Mouse (Mus musculus) intestine, embryonic 14.5 days (tissue): ENCODE results near the gene Cfap157. TPM values are rescaled to one million over a fixed set of nuclear protein-coding genes. Genes with fewer than 3 reads are reported as not detected.

Experiments used
- ATAC-seq: fragments of 200-750 bp; cut with Nextera tagmentation; replicated peaks from 2 replicates; pipeline ENCODE4 v1.8.0; 2017; ENCODE audit warnings: low read depth, moderate number of reproducible peaks, moderate TSS enrichment, moderate library complexity; ENCODE audit not compliant: low FRiP score, low TSS enrichment
- DNase-seq: peaks from one replicate; pipeline ENCODE4 v3.0.0-alpha.2; 2018; ENCODE audit warnings: low spot score
- H3K27ac ChIP-seq: fragments of 300-500 bp; sonication (generic); 2 replicates; pipeline ENCODE4 v1.5.1; 2014; ENCODE audit warnings: low read depth, mild to moderate bottlenecking, control low read depth
- H3K27me3 ChIP-seq: fragments of 300-500 bp; sonication (generic); replicated peaks from 2 replicates; pipeline ENCODE4 v1.6.1; 2014; ENCODE audit warnings: low read length, control low read depth; ENCODE audit not compliant: control insufficient read depth, insufficient read depth
- H3K36me3 ChIP-seq: fragments of 300-500 bp; sonication (generic); 2 replicates; pipeline ENCODE4 v1.6.1; 2014; ENCODE audit warnings: low read length, control low read depth; ENCODE audit not compliant: control insufficient read depth, insufficient read depth
- H3K4me1 ChIP-seq: fragments of 300-500 bp; sonication (generic); replicated peaks from 2 replicates; pipeline ENCODE4 v1.6.1; 2014; ENCODE audit warnings: low read length, control low read depth, mixed read lengths; ENCODE audit not compliant: control insufficient read depth, insufficient read depth
- H3K4me2 ChIP-seq: fragments of 300-500 bp; sonication (generic); 2 replicates; pipeline ENCODE4 v1.6.1; 2014; ENCODE audit warnings: low read length
- H3K4me3 ChIP-seq: fragments of 300-500 bp; sonication (generic); 2 replicates; pipeline ENCODE4 v1.5.1; 2014; ENCODE audit warnings: low read depth, low read length, control low read depth, mixed read lengths
- H3K9ac ChIP-seq: fragments of 300-500 bp; sonication (generic); 2 replicates; pipeline ENCODE4 v1.6.1; 2014; ENCODE audit warnings: mild to moderate bottlenecking, low read length
- H3K9me3 ChIP-seq: fragments of 300-500 bp; sonication (generic); 2 replicates; pipeline ENCODE4 v1.6.1; 2016; ENCODE audit warnings: low read length, control low read depth; ENCODE audit not compliant: control insufficient read depth
- WGBS: fragments of 180-500 bp; shearing (Covaris S2); extraction: QIAGEN DNeasy Blood & Tissue Kit; methylation state at CpG from one replicate; pipeline ENCODE4 v1.1.7; 2014; 5-methylcytosine and 5-hydroxymethylcytosine counted together
- polyA plus RNA-seq: library from polyadenylated mRNA; unstranded; fragments of >200 nt; fragmentation: Nextera tagmentation; extraction: Ambion mirVana; gene quantifications from 2 replicates; pipeline ENCODE4 v1.2.1, GENCODE M21; 2014

Cfap157 gene
- polyA plus RNA-seq, 1 experiment from 2014 or later: 0.31 TPM

DNA sequence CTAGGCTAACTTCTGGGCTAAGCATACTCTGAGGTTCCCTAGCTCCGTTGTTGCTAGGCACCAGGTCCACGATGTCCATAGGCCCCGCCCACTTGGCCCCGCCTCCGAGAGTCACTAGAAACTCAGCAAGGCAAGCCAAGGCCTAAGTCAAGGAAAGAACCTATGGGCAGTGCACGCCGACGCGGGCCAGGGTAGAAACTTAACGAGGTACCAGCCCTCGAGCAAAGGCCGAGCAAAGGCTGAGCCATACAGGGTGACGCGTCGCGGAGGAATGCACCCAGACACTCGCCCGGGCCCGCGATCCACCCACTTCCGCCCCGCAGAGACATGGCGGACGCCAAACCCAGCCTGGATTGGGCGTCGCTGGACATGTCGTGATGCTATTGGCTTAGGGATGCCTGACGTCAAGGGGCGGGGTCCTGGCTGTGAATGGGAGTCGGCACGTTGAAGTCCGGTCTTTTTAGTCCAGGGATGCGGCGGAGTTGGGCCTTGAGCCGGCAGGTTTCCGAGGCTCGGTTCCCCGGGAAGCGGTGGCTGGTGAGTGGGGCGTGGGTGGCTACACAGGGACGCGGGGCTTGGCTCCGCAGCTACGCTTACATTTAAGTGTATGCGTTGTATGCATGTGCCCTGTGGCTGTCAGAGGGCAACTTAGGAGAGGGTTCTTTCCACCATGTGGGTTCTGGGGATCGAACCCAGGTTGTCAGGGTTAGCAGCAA is 8.7 kb downstream of the Cfap157 start, which contains the start of the genes Ttc16 and Ptrh1:
Gene Ttc16 (minus strand): TSS at position 275 of the 716 bp plus-strand sequence.
Gene Ptrh1 (plus strand): TSS at position 428 of the 716 bp plus-strand sequence.
- Histone ChIP-seq H3K9ac (peak within 1 kb of the TSS; percentile 42), H3K9me3 (no peaks in the 10 kb centered on the region), H3K27me3 (no peaks in the 10 kb centered on the region), H3K4me2 (peak within 1 kb of the TSS; percentile 82), H3K4me3 (peak within 1 kb of the TSS; percentile 63), H3K4me1 (peaks cover 11% of the 10 kb centered on the region), H3K36me3 (no peaks in the 10 kb centered on the region), H3K27ac (peak within 1 kb of the TSS; percentile 62)
- peak; percentile 98 for ATAC-seq
- peak; percentile 98 for DNase-seq
- under 1% methylated on average over 46 of the region's 46 CpGs for WGBS

DNA sequence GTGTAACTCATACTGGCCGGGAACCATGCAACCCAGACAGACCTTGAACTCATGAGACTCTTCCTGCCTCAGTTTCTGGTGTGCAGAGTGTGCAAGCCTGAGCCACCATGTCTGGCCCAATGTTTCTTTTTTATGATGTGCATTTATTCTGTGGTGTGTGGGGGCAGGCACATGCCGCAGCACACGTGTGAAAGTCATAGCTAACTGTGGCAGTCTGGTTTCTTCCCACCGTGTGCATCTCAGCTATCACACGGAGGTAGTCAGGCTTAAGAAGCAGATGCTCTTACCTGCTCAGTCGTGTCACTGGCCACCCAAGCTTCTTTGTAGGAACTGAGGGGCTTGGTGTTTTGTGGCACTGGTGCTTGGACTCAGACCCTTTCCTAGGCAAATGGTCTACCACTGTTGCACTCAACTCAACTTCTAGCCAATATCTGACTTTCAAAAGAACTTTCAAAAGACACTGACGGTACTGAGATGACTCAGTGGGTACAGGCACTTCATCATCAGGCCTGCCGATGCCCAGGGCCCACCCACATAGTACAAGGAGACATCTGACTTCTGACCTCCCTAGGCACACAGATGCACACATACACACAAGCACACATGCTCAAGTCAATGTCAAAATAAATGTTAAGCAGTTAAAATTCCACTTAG is 11.5 kb downstream of the Cfap157 start:
- Histone ChIP-seq H3K9ac (no peak overlapping the region), H3K4me1 (peaks cover 11% of the 10 kb centered on the region), H3K27ac (no peak overlapping the region), H3K4me2 (no peak overlapping the region), H3K4me3 (no peak overlapping the region), H3K27me3 (no peaks in the 10 kb centered on the region), H3K9me3 (no peaks in the 10 kb centered on the region), H3K36me3 (no peaks in the 10 kb centered on the region)
- ATAC-seq (no peak), DNase-seq (no peak)
- WGBS: 80% methylated on average over 8 of the region's 8 CpGs

DNA sequence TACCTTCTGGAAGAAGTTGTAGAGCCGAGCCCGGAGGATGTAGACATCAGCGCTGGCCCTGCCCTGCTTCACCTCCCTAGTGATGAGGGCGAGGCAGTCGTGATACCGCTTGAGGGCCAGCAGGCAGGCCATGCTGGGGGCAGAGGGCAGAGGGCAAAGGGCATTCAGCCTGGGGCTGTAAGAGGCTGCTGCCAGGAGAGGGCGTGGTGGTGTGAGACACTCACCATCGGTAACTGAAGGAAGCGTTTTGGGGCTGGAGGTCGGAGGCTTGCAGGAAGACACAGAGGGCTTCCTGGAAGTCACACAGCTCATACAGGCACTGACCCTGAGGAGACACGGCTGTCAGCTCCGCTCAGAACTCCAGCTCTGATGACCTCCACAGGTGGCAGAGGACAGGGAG is 12.3 kb downstream of the Cfap157 start:
- no peak for DNase-seq
- Histone ChIP-seq H3K27ac (no peak overlapping the region), H3K4me3 (no peak overlapping the region), H3K4me1 (peaks cover 11% of the 10 kb centered on the region), H3K9me3 (no peaks in the 10 kb centered on the region), H3K4me2 (no peak overlapping the region), H3K36me3 (no peaks in the 10 kb centered on the region), H3K27me3 (no peaks in the 10 kb centered on the region), H3K9ac (no peak overlapping the region)
- ATAC-seq: no peak
- 23% methylated on average over 12 of the region's 12 CpGs for WGBS

DNA sequence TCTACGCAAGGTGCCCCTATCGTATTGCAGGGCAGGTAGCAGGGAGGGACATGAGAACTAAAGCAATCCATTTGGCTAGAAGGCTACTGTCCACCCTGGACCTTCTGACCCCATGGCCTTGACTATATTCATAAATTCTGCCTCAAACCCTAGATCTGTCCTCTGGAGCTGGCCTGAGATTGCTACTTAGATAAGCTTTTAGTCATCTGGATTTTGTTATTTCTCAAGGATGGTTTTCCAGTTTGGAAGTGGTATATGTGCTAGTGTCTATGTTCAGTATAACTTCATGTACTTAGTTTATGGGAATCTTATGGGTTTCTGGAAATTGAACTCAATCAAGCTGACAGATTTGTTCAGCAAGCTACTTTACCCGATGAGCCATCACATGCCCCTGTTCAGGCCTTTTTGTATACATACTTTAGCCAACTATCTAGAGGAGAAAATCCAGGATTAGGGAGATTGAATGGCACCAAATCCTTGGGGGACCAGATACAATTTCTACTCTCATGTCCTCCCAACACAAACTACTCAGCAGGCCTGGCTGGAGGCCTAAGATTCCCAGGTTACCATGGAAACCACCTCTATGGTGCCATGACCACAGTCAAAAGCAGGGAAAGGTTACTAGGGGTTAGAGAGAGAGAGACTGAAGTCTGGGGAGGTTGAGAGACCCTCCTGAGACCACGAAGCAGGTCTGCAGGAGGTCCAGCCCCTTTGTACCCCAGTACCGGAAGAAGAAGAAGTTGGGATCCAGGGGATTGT is 14.7 kb downstream of the Cfap157 start:
- no peak overlapping the region for H3K9ac ChIP-seq
- ATAC-seq (no peak), DNase-seq (no peak)
- no peaks in the 10 kb centered on the region for H3K27me3 ChIP-seq
- H3K4me2 ChIP-seq: no peak overlapping the region
- no peak overlapping the region for H3K27ac ChIP-seq
- H3K4me3 ChIP-seq: no peak overlapping the region
- no peaks in the 10 kb centered on the region for H3K36me3 ChIP-seq
- no peaks in the 10 kb centered on the region for H3K4me1 ChIP-seq
- H3K9me3 ChIP-seq: no peaks in the 10 kb centered on the region
- WGBS: 75% methylated on average over 5 of the region's 5 CpGs

DNA sequence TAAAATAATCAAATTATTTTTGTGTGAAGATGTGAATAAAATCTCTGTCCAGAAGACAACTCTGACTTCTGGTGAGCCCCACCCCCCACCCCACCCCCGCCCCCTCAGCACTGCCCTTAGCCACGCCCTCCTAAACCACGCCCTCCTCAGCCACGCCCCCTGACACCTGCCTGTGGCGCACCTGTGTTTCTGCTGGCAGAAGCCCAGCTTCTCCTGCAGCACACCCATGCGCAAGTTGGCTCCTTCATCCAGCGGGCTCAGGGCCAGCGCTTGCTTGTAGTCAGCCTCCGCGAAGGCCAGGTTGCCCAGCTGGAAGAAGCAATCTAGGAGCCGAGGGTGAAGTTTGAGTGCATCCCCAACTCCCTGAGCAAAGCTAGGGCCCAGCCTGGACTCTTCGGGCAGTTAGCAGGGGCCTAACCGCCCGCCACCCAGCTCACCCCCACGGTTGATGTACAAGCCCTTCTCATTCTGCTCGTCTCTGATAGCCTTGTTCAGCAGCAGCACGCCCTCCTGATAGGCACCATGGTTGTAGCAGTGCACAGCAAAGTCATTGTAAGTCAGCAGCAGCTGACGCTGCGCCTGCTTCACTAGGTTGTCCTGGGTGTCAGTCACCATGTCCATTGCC is 15.5 kb downstream of the Cfap157 start:
- no peaks in the 10 kb centered on the region for H3K27me3 ChIP-seq
- no peaks in the 10 kb centered on the region for H3K4me1 ChIP-seq
- H3K36me3 ChIP-seq: no peaks in the 10 kb centered on the region
- H3K4me3 ChIP-seq: no peak overlapping the region
- no peaks in the 10 kb centered on the region for H3K9me3 ChIP-seq
- no peak overlapping the region for H3K4me2 ChIP-seq
- DNase-seq (peak; percentile 79), ATAC-seq (no peak)
- no peak overlapping the region for H3K9ac ChIP-seq
- H3K27ac ChIP-seq: no peak overlapping the region
- WGBS: 50% methylated on average over 19 of the region's 19 CpGs

DNA sequence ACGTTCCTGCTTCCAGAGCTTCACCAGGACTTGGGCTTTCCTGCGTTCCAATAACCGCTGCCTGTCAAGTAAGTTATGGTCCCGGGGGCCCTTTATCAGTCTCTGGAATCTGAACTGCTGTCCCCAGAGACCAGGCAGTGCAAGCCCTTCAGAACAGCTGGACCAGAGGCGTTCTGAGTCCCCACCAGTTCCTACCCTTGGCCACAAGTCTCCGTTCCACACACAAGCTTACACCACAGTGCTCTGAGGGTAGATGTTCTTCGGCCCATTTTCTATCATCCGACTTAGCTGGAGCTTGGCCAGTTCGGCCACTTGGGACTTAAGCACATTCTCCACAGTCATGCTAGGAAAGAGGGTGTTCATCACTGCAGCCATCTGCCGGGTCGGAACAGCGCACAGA is 17.0 kb downstream of the Cfap157 start:
- Histone ChIP-seq H3K27ac (no peak overlapping the region), H3K9me3 (no peaks in the 10 kb centered on the region), H3K9ac (no peak overlapping the region), H3K27me3 (no peaks in the 10 kb centered on the region), H3K4me2 (no peak overlapping the region), H3K4me1 (no peaks in the 10 kb centered on the region), H3K4me3 (no peak overlapping the region), H3K36me3 (peaks cover 3% of the 10 kb centered on the region)
- no peak for ATAC-seq
- no peak for DNase-seq
- 68% methylated on average over 12 of the region's 12 CpGs for WGBS

DNA sequence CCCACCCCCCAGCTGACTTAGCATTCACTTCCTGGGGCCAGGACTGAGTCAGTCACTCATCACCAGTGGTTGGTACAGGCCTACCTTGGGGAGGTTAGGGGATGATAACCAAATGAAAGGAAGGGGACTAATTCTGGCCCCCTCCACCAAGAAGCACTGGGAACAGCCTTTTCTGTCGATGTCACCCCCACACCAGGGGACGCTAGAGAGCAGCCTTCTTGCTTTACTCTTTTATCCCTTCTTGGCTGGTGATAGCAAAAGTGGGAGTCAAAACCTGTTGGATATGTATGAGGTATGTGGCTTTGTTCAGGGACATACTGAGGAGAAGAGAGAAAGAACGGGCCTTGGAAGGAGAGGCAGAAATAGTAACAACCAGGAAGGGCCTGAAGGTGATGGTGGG is 20.9 kb downstream of the Cfap157 start:
- Histone ChIP-seq H3K27ac (no peak overlapping the region), H3K27me3 (no peaks in the 10 kb centered on the region)

DNA sequence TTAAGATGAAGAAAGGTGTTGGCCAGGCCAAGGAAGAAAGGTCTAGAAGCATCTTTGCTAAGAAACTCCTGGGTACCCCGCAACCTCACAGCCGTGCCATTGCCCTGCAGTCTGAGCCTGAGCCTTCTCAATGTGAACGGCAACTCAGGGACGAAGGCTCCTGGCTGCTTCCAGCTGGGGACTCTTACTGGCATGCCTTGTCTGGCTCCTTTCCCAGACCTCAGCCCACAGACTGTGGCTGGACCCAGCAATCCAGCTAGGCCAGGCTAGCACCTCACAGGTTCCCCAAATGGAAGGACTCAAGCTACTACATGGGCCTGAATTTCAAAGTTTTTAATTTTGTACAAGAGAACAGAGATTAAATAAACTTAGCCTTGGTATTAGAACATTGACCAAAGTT is 22.4 kb downstream of the Cfap157 start:
- no peak overlapping the region for H3K4me2 ChIP-seq
- H3K9me3 ChIP-seq: no peaks in the 10 kb centered on the region
- H3K4me3 ChIP-seq: no peak overlapping the region
- H3K27me3 ChIP-seq: no peaks in the 10 kb centered on the region
- H3K4me1 ChIP-seq: peaks cover 4% of the 10 kb centered on the region
- no peak overlapping the region for H3K27ac ChIP-seq
- H3K9ac ChIP-seq: no peak overlapping the region
- peaks cover 30% of the 10 kb centered on the region for H3K36me3 ChIP-seq
- WGBS: 92% methylated on average over 4 of the region's 4 CpGs
- ATAC-seq (no peak), DNase-seq (no peak)

More for the DNA sequence above, 20.9 kb downstream of the Cfap157 start:
- 83% methylated on average over 3 of the region's 3 CpGs for WGBS
- no peak for ATAC-seq
- H3K9ac ChIP-seq: no peak overlapping the region
- no peak overlapping the region for H3K4me2 ChIP-seq
- no peak for DNase-seq
- no peaks in the 10 kb centered on the region for H3K9me3 ChIP-seq
- H3K36me3 ChIP-seq: peaks cover 30% of the 10 kb centered on the region
- peaks cover 1% of the 10 kb centered on the region; the same call in 1 of the 2 replicates for H3K4me1 ChIP-seq
- no peak overlapping the region for H3K4me3 ChIP-seq
